Mouse (Mus musculus) skeletal muscle tissue, adult 2 months (tissue): Measurements from ENCODE around the gene Btla.
A peak's percentile ranks its signal among the peaks of the same experiment; 100 is the strongest.

Experiments
- DNase-seq: peaks from one replicate; pipeline ENCODE4 v3.0.0-alpha.2; 2012; ENCODE audit warnings: low read depth, low spot score

Gene Btla

DNA sequence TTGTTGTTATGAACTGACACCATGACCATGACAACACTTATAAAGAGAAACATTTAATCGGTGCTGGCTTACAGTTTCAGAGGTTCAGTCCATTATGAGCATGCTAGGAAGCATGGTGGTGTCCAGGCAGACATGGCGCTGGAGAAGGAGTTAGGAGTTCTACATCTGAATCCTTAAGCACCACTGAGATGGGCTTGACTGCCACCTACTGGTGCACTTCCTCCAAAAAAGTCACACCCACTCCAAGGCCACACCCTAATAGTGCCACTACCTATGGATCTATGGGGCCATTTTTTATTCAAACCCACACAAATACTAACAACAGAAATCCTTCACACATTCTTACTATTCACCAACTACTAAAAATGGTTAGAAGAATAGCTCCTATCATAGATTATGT is 35.5 kb downstream of the Btla start:
- DNase-seq: no peak

DNA sequence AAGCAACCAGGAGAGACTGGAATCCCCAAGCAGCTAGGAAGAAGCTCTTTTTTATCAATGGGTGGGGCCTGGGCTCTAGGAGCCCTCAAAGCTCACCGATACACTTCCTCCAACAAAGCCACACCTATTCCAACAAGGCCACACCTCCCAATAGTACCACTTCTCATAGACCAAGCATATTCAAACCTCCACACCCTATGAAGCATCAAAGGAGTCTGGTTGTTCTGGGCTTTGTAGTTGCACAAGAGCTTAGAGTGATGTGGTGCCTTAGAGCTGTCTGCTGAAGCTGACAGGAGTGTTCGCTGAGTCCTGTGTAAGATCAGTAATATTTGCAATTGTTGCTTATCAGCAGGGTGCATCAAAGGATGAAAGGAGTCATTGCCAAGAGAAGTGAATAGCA is 37.2 kb downstream of the Btla start:
- no peak for DNase-seq

DNA sequence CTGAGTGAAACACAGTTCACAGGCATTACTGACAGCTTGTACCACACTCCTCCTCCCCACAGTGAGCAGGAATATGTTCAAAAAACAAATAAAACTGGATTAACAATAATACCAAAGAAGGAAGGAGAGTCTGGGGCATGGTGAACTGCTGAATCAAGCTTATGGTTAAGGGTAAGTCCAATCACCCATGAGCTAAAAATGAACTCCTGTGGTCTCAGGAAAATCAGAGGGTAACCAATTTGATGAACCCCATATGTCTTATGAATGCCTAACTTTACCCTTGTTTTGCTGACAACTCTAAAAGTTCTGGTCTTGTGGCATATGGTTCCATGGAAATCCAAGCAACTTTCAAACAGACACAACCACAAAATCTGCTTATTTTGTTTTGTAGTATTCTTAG is 37.9 kb downstream of the Btla start:
- no peak for DNase-seq

DNA sequence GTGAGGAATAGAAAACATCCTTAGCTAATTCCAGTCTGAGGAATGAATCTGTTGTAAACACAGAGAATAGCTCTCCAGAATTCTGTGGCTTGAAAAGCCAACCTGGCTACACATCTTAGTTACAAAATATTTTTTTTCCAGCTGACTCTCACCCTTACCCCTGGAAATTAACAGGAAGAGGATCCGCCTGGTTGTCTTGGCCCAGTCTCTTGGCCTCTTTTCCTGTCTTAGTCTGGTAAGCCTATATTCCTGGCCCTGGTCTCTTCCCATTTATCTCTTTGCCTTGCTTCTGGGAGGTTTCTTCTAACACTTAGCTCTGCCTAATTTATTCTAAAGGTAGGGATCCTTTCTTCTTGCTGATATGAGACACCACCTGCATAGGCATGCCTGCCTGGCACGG is 45.8 kb downstream of the Btla start:
- peak; percentile 21 for DNase-seq

DNA sequence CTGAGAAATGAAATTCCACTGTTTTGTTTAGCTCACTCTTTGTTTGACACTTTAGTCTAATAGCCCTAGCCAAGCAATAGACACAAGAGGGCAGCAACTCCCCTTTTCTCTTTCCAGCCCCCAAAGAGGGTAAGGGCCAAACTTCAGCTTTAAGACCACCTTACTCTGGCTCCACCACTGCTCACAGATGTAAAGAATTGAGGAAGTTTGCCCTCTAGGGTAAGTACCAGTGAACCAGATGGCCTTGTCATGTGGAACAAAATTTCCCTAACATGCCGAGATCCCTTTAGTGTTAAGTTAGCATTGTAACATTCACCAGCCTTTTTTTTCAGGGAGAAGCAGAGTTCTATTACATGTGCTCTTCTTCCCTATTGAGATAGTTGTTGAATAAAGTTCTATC is 59.0 kb downstream of the Btla start:
- no peak for DNase-seq

DNA sequence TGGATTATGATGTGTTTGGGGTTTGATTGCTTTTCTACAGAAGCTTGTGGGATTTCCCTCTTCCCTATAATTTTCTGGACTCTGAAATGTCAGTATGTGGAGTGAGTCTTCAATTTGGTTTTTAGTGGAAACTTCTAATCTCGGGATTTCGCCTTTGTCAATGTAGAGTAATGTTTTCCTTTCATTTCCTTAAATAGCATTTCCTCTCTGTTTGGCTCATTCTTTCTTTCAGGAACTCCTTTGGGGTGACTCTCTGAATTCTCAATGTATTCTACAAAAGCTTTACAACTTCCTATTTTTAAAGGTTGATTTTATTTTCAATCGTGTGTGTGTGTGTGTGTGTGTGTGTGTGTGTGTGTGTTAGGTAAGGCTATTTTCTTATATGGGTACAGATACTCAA is 73.7 kb downstream of the Btla start:
- no peak for DNase-seq
